Mouse (Mus musculus) adrenal gland, adult 8-10 months (tissue): Measurements from ENCODE around the gene Zcchc17. TPM values are rescaled to one million over a fixed set of nuclear protein-coding genes. Genes with fewer than 3 reads are reported as not detected.
A peak's percentile ranks its signal among the peaks of the same experiment; 100 is the strongest.

Experiments used
- DNase-seq: peaks from one replicate; pipeline ENCODE4 v3.0.0; 2022
- total RNA-seq, 4 experiments: library from RNA; stranded (reverse); gene quantifications; 2 replicates each; pipeline ENCODE4 v1.2.4; 2022

The Zcchc17 gene
- total RNA-seq, 4 experiments from 2014 or later = 40.8 to 55.8 (median 48.3) TPM

DNA sequence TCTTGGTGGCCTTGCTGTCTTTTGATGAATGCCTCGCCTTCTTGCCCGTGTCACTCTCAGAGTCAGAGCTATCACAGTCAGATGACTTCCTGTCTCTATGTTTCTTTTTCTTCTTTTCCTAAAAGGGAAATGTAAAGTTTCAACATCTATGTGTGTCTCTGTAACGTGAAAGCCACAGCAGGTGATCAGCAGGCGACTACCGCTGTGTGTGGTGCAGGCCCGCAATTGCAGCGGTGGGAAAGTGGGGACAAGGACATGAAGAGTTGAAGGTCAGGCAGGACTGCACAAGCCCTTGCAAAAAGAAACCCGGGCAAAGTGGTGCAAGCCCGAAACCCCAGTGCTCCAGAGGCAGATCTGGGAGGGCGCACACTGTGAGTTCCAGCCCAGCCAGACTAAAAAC, 43.1 kb downstream of the Zcchc17 start:
- DNase-seq = no peak

DNA sequence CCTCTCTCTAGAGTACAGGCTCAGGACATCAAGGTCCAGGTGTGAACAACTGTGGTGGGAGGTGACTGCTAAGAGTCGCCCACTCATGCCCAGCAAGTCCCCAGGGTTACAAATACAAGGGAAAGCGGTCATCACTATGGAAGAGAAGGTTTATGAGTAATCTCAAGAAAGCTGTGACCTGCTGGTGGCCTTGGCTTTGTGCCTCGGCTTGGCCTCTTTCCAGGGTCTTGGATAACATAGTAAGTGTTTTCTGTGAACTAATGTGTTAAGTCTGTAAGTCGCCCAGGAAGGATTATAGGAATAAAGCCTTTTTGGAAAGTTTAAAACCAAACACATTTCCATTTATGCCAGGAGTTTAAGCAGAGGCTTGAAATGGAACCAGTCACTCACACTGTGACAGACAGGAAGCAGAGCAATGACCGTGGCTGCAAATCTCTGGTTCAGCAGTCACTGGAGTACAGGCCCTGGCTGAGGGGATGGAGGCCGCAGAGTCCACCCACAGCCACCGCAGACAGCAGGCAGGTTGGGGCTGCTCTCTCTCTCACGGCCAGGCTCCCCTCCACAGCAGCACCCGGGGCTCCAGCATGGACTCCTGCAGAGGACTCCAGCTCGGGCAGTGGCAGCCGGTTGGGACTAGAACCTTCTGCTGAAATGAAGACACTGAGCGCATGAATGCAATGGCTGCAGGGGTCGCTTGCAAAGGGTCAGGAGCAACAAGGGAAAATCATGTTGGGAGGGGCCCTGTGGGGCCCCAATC, 43.8 kb downstream of the Zcchc17 start:
- DNase-seq = peak; percentile 83

DNA sequence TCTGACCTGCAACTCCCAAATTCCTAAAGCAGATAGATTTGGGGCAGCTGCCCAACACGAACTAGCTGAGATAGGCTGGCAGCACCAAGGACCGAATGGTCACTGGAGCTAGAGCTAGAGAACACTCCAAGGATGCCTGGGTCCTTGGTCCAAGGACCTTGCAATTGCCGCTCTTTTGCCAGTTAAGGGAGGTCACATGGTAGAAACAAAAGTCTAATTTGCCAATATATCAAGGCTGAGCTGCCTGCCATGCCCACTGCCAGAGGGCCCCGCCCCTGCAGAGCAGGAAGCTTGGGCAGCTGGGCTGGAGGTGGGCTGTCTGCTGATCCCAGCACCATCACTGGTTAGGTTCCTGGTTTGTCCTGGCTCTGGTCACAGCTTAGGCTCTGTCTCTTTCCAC, 46.2 kb downstream of the Zcchc17 start:
- DNase-seq = no peak

DNA sequence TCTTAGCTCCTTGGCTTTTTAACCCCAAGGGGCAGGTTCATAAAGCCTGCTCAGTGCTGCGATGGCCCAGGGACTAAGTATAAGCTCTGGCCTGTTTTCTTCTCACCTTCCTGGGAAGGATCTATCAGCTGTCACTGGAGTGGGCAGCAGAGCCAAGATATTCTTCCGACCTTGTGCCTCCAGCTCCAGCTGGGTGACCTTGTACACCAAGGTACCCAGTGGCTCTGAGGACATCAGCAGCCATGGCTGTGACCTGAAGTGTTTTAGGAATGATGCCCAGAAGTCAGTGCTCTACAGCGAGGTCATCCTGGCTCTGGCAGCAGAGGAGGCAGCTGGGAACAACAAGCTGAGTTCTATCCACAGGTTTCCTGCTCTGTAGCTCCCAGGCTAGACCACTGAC, 47.2 kb downstream of the Zcchc17 start:
- peak; percentile 47 for DNase-seq

DNA sequence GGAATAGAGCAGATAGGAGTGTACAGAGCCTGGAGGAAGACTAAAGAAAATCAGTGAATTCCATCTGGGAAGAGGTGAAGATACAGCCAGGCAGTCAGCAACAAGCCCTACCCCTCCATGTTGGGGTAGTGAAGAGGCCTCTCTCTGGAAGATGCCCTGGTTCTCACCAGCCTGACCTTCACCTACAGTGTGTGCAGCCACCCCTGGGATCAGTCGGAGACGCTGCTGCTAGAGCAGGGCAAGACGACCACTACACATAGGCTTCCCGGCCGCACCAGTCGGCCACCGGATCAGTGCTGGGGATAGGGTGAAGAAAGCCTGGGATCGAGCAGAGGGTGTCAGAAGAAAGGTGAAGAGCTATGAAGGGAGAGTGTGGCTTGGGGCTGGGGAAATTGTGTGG, 50.5 kb downstream of the Zcchc17 start:
- DNase-seq = no peak

DNA sequence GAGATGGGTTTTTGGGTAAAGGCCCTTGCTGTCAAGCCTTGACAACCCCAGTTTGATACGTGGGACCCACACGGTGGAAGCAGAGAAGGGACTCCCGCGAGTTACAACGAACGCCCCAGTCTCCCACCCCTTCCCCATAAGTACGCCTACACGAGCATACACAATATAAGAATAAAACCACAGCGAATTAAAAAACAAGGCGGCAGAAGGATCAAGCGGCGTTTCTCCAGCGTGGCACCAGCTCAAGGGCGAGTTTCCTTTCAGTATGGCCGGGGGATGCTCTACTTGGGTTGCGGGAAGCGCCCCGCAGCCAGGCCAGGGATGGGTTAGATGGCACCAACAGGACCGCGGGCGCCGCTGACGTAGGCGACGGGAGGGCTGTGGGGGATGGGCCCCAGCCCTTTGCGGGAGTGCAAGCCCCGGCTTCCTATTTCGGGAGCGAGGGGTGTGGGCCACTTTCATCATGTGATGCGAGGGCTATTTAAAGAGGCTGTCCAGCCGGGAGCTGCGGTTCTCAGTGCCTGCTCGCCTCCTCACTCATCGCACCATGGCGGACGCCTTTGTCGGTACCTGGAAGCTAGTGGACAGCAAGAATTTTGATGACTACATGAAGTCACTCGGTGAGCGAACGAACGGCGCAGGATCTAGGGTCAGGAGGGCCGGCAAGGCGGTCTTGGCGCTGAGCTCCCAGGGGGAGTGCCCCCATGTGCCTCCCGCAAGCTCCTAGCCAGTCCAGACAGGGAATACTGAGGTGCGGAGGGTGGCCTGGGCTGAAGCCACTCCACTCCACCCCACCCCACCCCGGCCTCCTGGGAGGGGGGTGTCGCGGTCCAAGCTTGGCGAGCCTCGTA, 51.3 kb downstream of the Zcchc17 start, which contains the start of the genes Fabp3 and Gm10570:
Gene Fabp3, plus strand, starts transcription at position 365 of the 851 bp plus-strand sequence.
Gene Gm10570, minus strand, starts transcription at position 444 of the 851 bp plus-strand sequence.
- DNase-seq = no peak

DNA sequence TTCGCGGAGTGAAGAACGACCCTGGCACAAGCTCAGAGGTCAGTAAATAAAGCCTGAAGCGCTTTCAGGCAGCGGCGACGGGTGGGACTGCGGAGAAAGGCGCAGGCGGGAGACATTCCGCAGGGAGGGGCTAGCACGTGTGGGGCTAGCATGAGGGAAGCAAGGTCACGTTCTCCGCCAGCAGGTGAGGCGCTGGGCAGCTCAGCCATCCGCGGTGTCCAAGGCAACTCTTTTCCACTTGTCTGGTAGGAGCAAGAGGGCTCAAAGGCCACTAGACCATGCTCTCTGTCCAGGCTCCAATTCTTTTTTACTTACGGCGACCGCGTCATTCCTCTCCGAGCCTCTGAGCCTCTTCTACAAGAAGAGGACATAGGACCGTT, 51.9 kb downstream of the Zcchc17 start:
- DNase-seq = no peak

DNA sequence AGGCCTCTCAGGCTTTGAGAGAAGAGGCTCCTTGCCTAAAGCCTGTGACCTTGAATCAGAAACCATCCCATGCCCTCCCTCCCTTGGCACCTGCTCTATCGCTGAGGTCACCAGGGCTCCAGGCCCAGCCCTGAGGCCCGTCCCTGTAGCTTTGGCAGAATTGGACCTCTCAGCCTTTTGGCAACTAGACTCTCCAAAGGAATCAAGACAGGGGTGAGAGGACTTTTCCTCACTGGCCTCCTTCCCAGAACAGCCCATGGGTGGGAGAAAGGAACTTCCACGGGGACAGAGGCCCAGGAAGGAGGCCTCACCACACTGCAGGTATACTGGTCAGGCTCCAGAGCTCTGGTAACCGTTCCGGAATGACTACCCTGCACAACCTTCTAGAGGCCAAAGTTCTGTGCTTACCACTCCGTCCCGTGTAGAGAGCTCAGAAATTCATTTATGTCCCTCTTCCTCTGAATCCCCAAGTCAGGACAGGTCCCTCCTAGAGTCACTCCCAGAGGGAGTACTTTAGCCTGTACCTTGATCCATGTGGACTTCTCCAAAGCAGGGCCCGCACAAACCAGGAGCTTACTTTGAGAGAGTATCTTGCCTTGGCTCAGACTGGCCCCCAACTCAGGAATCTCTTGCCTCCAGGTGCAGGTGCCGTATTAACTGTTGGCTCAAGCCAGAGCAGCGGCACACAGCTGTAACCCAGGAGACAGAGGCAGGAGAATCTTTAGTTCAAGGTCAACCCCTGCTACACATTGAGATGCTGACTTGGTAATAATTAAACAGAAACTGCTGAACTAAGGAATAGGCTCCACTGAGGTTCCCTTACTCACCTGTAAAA, 52.7 kb downstream of the Zcchc17 start:
- peak; percentile 48 for DNase-seq

DNA sequence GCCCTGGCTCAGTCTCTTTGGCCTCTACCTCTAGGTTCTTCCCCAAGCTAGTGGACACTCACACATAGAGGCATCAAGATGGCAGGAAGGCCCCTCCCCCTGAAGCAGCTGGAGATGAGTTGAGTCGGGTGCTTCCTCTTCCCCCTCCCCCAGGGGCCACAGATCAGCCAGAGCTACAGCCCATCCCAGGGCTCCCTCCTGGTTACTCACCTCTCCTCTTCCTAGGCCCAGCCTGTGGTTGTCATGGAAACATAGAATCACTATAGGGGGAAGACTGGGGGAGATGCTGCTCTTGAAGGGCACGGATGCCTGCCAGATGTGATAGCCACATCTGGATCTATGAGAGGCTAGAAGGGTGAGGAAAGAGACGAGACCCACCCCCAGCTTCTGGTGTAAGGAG, 55.0 kb downstream of the Zcchc17 start:
- no peak for DNase-seq

DNA sequence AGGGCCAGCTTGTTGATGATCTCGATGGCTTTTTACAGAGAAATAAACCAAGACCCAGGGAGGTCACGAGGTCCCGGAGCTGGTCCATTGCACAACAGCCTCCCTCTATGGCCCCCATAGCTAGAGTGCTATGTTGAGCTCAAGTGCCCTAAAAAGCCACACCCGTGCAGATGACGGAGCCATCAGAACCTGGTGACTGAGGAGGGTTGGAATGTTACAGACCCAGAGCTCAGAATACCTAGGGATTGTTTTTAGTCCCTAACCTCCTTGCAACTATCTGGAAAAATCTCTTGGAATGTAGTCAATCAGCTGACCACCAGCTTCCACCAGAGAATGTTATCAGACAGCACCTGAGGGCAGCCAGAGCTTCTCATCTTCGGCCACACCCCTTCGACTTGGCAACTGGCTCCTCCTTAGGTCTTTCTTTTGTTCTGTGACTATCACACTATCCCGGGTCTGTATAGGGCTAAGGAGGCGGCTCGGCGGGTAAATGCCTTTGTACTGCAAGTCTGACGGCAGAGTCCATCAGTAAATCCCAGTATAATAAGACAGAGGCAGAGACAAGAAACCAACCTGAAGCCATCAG, 57.4 kb downstream of the Zcchc17 start:
- DNase-seq = no peak

DNA sequence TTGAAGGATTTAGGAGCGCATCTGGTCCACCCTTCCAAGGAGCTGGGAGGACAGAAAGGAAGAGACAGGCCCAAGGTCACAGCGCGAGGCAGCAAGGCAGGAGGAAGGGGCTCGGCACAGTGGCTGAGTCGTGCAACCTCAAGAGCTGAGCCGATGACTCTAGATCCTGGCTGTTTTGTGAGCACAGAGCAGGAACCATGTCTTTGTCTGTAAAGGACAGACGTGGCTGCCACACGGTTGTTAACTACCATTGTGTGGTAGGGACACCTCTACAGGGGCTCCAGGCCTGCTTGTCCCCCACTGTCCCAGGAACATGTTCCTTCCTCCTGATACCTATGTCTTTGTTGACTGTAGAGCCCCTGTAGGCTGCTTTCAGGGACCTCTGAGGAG, 60.1 kb downstream of the Zcchc17 start:
- no peak for DNase-seq

DNA sequence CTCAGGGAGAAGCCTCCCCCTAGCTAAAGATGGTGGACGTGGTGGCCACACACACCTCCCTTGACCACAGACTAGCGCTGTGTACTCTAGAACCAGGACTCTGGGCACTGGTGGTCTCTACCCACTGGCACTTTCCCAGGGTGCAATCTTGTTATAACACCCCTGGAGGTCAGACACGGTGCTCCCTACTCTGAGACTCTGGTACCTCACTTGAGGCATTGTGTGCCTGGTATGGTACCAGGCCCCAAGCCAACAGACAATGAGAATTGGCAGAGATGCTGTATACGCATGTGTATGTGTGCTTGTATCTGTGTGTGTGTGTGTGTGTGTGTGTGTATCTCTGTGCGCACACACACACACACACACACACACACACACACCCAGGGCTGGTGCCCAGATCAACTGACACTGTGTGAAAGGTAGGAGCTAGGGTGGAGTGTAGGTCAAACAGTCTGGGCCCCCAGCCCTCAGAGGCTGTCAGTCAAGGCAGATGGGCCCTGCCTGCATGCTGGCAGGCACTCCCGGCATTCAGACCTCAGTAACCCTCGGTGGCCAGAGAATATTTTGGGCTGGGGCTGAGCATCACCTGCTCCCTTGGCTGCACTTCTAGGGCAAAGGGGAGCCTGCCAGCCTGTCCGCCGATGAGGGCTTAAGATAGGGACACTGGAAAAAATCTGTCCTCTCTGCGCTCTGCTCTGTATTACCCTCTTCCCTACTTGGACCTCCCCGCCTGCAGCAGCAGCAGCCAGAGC, 60.7 kb downstream of the Zcchc17 start:
- DNase-seq = no peak

DNA sequence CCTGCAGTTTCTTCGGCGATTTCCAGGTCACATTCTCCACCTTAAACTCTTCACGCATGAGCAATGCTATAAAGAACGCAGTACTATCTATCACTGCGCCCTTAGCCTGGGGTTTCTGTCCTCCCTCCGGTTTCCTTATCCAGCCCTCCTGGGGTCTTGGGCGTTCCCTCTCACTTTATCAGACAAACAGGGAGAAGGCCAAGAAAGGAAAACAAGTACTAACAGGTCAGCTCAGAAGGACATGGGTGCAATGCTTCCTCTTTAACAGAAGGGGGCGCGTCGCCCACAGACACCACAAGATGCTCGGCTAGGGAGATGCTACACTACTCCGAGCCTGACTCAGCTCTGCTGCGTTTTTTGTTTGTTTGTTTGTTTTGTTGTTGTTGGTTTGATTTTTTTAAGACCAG, 62.6 kb downstream of the Zcchc17 start:
- no peak for DNase-seq

DNA sequence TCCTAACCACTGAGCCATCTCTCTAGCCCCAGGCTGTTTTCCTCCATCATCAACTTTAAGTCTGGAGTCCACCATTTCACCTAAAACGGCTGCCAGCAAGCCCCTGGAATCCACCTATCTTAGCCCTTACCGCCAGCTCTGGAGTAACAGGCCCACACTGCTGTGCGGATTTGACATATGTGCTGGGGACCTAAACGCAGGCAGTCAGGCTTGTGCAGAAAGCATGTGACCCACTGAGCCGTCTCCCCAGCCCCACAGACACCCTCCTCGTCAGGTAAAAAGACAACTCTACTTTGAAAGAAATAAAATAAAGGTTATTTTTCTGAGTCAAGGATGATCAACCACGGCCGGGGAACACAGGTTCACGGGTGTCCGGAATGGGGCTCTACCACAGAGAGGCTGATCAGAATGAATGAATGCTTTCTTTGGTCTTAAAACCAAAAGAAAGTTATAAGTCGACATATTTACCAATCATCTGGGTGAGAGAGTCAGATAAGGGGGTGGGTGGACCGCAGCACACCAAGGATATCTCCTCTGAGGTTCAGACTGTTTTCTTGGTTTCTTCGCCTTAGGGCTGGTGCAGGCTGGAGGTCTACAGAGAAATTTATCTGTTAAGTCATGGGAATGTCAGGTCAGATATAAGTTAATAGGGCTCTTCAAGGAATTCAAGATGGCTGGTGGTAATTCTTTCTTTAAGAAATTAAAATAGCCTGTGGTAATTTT, 63.3 kb downstream of the Zcchc17 start:
- no peak for DNase-seq

DNA sequence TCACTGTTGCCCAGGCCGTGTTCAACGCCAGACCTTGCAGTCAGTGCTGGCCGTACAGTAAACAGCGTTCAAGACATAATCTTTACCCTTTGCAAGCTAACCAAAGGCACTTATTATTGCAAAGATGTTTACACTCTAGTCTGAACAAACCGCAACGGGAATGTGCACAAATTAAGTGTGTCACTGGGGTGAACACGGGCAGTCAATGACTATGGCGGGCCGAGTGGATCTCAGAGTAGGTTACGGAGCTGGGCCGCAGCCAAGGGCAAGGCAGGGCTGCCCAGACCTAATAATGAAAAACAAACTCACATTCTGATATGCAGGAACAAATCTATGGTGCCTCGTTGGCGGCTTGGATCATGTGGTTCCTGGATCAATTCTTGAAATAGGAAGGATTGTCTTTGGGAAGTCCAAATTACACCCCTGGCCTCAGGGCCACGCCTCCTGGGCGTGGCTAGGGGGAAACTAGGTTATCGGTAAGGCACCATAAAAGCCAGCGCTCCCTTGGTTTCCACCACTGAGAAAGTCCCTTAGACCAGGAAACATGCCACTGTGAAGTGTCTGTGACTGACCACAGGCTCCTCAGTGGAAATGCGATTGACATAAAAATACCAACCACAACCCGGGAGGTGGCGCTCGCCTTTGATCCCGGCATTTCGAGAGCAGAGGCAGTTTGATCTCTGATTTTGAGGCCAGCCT, 64.5 kb downstream of the Zcchc17 start:
- no peak for DNase-seq

DNA sequence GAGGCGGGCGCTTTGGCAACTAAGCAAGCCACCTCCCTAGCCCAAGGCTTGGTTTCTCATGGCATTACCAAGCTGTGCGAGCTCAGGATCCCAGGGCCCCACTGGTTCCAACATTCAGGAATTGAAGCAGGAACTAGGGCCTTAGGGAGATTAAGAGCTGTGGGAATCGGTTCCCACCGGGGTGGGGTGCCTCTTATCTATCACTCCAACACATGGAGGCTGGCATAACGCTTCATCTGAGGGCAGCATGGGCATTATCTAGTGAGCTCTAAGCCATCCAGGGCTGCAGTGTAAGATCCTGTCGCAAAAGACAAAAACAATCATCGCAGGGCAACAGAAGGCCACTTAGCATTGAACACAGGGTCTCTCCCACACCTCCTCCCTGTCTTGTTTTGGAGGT, 65.2 kb downstream of the Zcchc17 start:
- no peak for DNase-seq

DNA sequence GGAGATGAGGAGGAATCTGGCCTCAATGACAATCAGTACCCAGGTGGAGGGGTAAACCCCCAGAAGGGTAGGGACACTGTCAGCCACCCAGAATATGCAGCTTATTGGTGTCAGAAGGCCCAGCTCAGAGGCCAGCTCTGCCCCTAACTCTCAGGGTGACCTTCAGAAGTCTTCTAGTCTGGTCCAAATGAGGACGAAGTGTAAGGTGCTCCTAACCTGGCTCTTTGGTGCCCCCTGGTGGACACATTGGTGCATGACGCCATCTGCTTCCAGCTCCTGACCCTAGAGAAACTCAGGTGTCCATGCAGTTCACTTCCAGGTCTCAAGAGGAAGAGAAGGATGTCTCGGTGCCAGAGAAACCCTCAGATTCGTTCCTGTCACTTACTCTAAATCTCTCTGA, 67.5 kb downstream of the Zcchc17 start:
- DNase-seq = no peak

DNA sequence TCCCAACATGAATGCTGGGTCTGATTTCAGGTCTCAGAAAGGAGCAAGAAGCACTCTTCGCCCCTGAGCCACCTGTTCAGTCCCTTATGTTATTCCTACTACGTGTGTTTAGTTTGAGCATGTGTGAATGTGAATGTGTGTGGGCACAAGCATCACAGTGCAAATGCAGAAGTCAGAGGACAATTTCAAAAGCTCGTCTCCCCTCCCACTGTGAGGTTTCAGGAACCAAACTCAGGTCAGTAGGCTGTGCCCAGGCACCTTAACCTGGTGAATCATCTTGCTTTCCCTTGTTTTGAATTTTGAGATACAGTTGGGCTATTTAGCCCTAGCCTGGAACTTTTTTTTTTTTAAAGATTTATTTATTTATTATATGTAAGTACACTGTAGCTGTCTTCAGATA, 69.9 kb downstream of the Zcchc17 start:
- DNase-seq = no peak

DNA sequence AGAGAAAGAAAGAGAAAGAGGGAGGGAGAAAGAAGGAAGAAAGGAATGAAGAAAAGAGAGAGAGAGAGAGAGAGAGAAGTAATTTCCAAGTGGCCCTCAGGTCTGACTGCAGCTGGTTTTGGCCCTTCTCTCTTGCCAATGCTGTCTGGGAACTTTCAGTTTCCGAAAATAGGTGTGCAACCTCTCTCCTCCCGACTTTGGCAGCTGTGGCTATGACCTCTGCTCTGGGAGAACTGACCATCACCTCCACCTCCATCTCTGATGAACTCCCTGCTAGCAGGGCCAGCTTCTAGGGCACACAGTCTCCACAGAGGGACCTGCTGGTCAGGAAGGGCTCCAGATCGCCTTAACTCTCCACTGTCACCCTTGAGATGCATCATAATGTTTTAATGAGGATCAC, 73.2 kb downstream of the Zcchc17 start:
- DNase-seq = no peak

DNA sequence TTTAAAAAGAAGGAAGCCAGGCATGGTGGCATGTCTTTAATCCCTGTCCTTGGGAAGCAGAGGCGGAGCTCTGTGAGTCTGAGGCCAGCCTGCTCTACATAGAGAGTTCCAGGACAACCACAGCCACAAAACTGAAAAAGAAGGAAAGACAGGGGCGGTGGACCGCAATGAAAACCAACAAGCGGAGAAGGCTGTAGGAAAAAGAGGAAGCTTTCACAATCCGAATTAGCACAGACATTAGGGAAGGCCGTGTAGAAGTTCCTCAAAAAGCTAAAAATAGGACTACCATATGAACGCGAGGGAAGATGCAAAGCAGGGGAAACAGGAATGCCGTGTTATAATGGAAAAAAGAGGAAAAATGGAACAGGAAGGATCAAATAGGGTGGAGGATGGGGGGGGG, 75.9 kb downstream of the Zcchc17 start:
- DNase-seq = no peak
